Mouse (Mus musculus): ENCODE measurements around the gene Lexm. TPM values are rescaled to one million over a fixed set of nuclear protein-coding genes. Genes with fewer than 3 reads are reported as not detected.

Gene Lexm
- total RNA-seq, 2 experiments from 2014 or later, result not detected

GRCm38 (mm10) chr4:106581865-106582204, 35.2 kb downstream of the Lexm start:
- DNase-seq, result no peak

- peak; percentile 32 for DNase-seq
Observed at GRCm38 (mm10) chr4:106581176-106581864, 35.7 kb downstream of the Lexm start.

GRCm38 (mm10) chr4:106577511-106577910, 39.5 kb downstream of the Lexm start:
- DNase-seq, result no peak

GRCm38 (mm10) chr4:106575022-106575421, 42.0 kb downstream of the Lexm start:
- no peak for DNase-seq

GRCm38 (mm10) chr4:106571081-106571724, 45.8 kb downstream of the Lexm start:
- DNase-seq, result no peak

- DNase-seq, result no peak
Observed at GRCm38 (mm10) chr4:106569680-106570079, 47.4 kb downstream of the Lexm start.

GRCm38 (mm10) chr4:106564161-106564560, 52.9 kb downstream of the Lexm start:
- no peak for DNase-seq

- DNase-seq, result no peak
Observed at GRCm38 (mm10) chr4:106562837-106563790, 53.9 kb downstream of the Lexm start.

- no peak for DNase-seq
Observed at GRCm38 (mm10) chr4:106562006-106562405, 55.0 kb downstream of the Lexm start.

GRCm38 (mm10) chr4:106560846-106561781, 55.9 kb downstream of the Lexm start, which contains the start of gene Dhcr24:
Dhcr24 (plus strand) TSS chr4:106561038.
- peak; percentile 92 for DNase-seq

- DNase-seq, result no peak
Observed at GRCm38 (mm10) chr4:106560213-106560845, 56.7 kb downstream of the Lexm start.

- DNase-seq, result no peak
Observed at GRCm38 (mm10) chr4:106559343-106560212, 57.5 kb downstream of the Lexm start.

- DNase-seq, result no peak
Observed at GRCm38 (mm10) chr4:106557978-106558377, 59.1 kb downstream of the Lexm start.

GRCm38 (mm10) chr4:106557262-106557661, 59.8 kb downstream of the Lexm start:
- no peak for DNase-seq

- no peak for DNase-seq
Observed at GRCm38 (mm10) chr4:106550516-106551166, 66.4 kb downstream of the Lexm start.

- no peak for DNase-seq
Observed at GRCm38 (mm10) chr4:106548113-106548512, 68.9 kb downstream of the Lexm start.

- no peak for DNase-seq
Observed at GRCm38 (mm10) chr4:106546896-106547295, 70.1 kb downstream of the Lexm start.

- no peak for DNase-seq
Observed at GRCm38 (mm10) chr4:106545817-106546373, 71.1 kb downstream of the Lexm start.

- DNase-seq, result no peak
Observed at GRCm38 (mm10) chr4:106542211-106542610, 74.8 kb downstream of the Lexm start.
